Mouse (Mus musculus) liver, embryonic 11.5 days (tissue): ENCODE results near the gene Rsu1. TPM values are rescaled to one million over a fixed set of nuclear protein-coding genes. Genes with fewer than 3 reads are reported as not detected.

ENCODE experiments used
- ATAC-seq: fragments of 200-750 bp; cut with Nextera tagmentation; replicated peaks from 2 replicates; pipeline ENCODE4 v1.8.0; 2017; ENCODE audit warnings: moderate number of reproducible peaks, mild to moderate bottlenecking, moderate TSS enrichment, moderate library complexity; ENCODE audit not compliant: low FRiP score
- DNase-seq: peaks from one replicate; pipeline ENCODE4 v3.0.0-alpha.2; 2017; ENCODE audit warnings: low spot score
- H3K27ac ChIP-seq: fragments of 300-500 bp; sonication (generic); 2 replicates; pipeline ENCODE4 v1.5.1; 2014; ENCODE audit warnings: mild to moderate bottlenecking, low read depth, low read length, control low read depth
- H3K27me3 ChIP-seq: fragments of 300-500 bp; sonication (generic); replicated peaks from 2 replicates; pipeline ENCODE4 v1.6.1; 2014; ENCODE audit warnings: low read length, mixed read lengths; ENCODE audit not compliant: control insufficient read depth, insufficient read depth
- H3K36me3 ChIP-seq: fragments of 300-500 bp; sonication (generic); 2 replicates; pipeline ENCODE4 v1.6.1; 2014; ENCODE audit warnings: mild to moderate bottlenecking, low read length, moderate library complexity, mixed read lengths; ENCODE audit not compliant: control insufficient read depth, insufficient read depth
- H3K4me1 ChIP-seq: fragments of 300-500 bp; sonication (generic); replicated peaks from 2 replicates; pipeline ENCODE4 v1.6.1; 2014; ENCODE audit warnings: low read length, mixed read lengths; ENCODE audit not compliant: control insufficient read depth, insufficient read depth
- H3K4me2 ChIP-seq: fragments of 300-500 bp; sonication (generic); 2 replicates; pipeline ENCODE4 v1.6.1; 2014; ENCODE audit warnings: mild to moderate bottlenecking, control low read depth, moderate library complexity
- H3K4me3 ChIP-seq: fragments of 300-500 bp; sonication (generic); 2 replicates; pipeline ENCODE4 v1.5.1; 2014; ENCODE audit warnings: low read depth, low read length, control low read depth
- H3K9ac ChIP-seq: fragments of 300-500 bp; sonication (generic); 2 replicates; pipeline ENCODE4 v1.6.1; 2014; ENCODE audit warnings: low read depth, low read length, control low read depth
- H3K9me3 ChIP-seq: fragments of 300-500 bp; sonication (generic); 2 replicates; pipeline ENCODE4 v1.6.1; 2016; ENCODE audit warnings: low read length, inconsistent platforms, mixed read lengths; ENCODE audit not compliant: control insufficient read depth
- WGBS: fragments of 180-500 bp; shearing (Covaris S2); extraction: QIAGEN DNeasy Blood & Tissue Kit; methylation state at CpG from one replicate; pipeline ENCODE4 v1.1.7; 2014; 5-methylcytosine and 5-hydroxymethylcytosine counted together
- polyA plus RNA-seq: library from polyadenylated mRNA; unstranded; fragments of >200 nt; fragmentation: Nextera tagmentation; extraction: Ambion mirVana; gene quantifications from 2 replicates; pipeline ENCODE4 v1.2.1, GENCODE M21; 2014

Gene Rsu1
- polyA plus RNA-seq, 1 experiment from 2014 or later = 135 TPM

GRCm38 (mm10) chr2:13044555-13044954 is 226.7 kb downstream of the Rsu1 start:
- peak; percentile 99 for ATAC-seq
- H3K9ac ChIP-seq = no peak overlapping the region

GRCm38 (mm10) chr2:13039785-13040184 is 231.4 kb downstream of the Rsu1 start:
- Histone ChIP-seq H3K4me2 (no peak overlapping the region), H3K9me3 (no peaks in the 10 kb centered on the region), H3K36me3 (no peaks in the 10 kb centered on the region), H3K27me3 (no peaks in the 10 kb centered on the region), H3K27ac (no peak overlapping the region), H3K4me1 (0 out of 2 replicates have a peak, but pooled peaks cover under 1% of the 10 kb centered on the region), H3K4me3 (no peak overlapping the region), H3K9ac (no peak overlapping the region)
- no peak; the same call in 1 of the 2 replicates for ATAC-seq
- no peak for DNase-seq
- WGBS = 78% methylated on average over 4 of the region's 4 CpGs

More at GRCm38 (mm10) chr2:13044555-13044954, 226.7 kb downstream of the Rsu1 start:
- 77% methylated on average over 4 of the region's 4 CpGs for WGBS
- Histone ChIP-seq H3K27ac (no peak overlapping the region), H3K9me3 (no peaks in the 10 kb centered on the region), H3K4me1 (0 out of 2 replicates have a peak, but pooled peaks cover 2% of the 10 kb centered on the region), H3K27me3 (no peaks in the 10 kb centered on the region), H3K4me3 (no peak overlapping the region), H3K4me2 (no peak overlapping the region; the same call in 1 of the 2 replicates), H3K36me3 (no peaks in the 10 kb centered on the region)
- DNase-seq = no peak

- Histone ChIP-seq H3K36me3 (no peaks in the 10 kb centered on the region), H3K27me3 (no peaks in the 10 kb centered on the region), H3K9me3 (no peaks in the 10 kb centered on the region), H3K4me1 (no peaks in the 10 kb centered on the region), H3K9ac (no peak overlapping the region), H3K4me3 (no peak overlapping the region), H3K4me2 (no peak overlapping the region), H3K27ac (no peak overlapping the region)
- DNase-seq (no peak), ATAC-seq (no peak)
- WGBS = 64% methylated on average over 3 of the region's 3 CpGs
Measured at GRCm38 (mm10) chr2:13038772-13039171, 232.4 kb downstream of the Rsu1 start.

Other genes starting within 250 kb of the Rsu1 start
- 0.14 and 0.15 TPM in 2 replicates for gene Cubn, start 220.4 kb upstream of the Rsu1 start, polyA plus RNA-seq